ENCODE assay signal across 10 mouse cellular contexts in genomic region chr5:106694683-106695082, GRCm38 (mm10). TPM values are rescaled to one million over a fixed set of nuclear protein-coding genes. Genes with fewer than 3 reads are reported as not detected.
A peak's percentile ranks its signal among the peaks of the same experiment; 100 is the strongest.
DNase-seq lines count a peak whose midpoint lies in the region; ATAC-seq and TF ChIP-seq lines count a peak whose summit lies in the region.
"Had no signal": no experiment of that assay in that cellular context is flagged by ENCODE, and none has a peak within 500 bp of the region (broad histone marks: within the 10 kb centered on the region; RNA-seq: fewer than 3 reads in every experiment).

No protein-coding gene starts in this region.

- peak overlapping the region; percentile 94 for H3K4me3 ChIP-seq in heart, embryonic 12.5 days
- H3K4me3 ChIP-seq in ES-E14 (ENCODE audit: insufficient read depth in 1 of 2, low read depth in 1 of 2, low read length in 2 of 2, poor library complexity in 1 of 2, severe bottlenecking in 1 of 2) = peak overlapping the region in 1 of 2 experiments; percentile 98; a peak in 2 of 4 replicates
- peak overlapping the region; percentile 84 for H3K4me3 ChIP-seq in hindbrain, embryonic 13.5 days
- H3K4me3 ChIP-seq in midbrain, embryonic 11.5 days (ENCODE audit: low read depth, low read length) = peak overlapping the region; percentile 81

- intact Hi-C loops in heart, postnatal 36 days (cut with DNase I) = loop anchor here (5.0 kb wide), 2 partner anchors 47 to 108 kb away; no protein-coding TSS in a partner anchor

- WGBS in heart, embryonic 12.5 days = 89% methylated on average over 1 of the region's 1 CpGs
- WGBS in hindbrain, embryonic 13.5 days = 100% methylated on average over 1 of the region's 1 CpGs
- WGBS in midbrain, embryonic 11.5 days = 79% methylated on average over 1 of the region's 1 CpGs

- DNase-seq in heart, postnatal 36 days = no peak
- no peak for DNase-seq in ES-E14 (ENCODE audit: low read depth, low spot score)
- DNase-seq in midbrain, embryonic 11.5 days (ENCODE audit: low spot score, missing footprints) = no peak
- DNase-seq in spleen, postnatal 4 days (ENCODE audit: low spot score in 2 of 2) = no peak
- no peak for DNase-seq in cerebellum, postnatal 25 days
- DNase-seq in cerebellum, adult 18-20 months = no peak
- DNase-seq: B cell, adult 2 months; right cerebral cortex, postnatal 14 days had no signal

- ATAC-seq in heart, embryonic 12.5 days (ENCODE audit: insufficient number of reproducible peaks, low FRiP score) = no peak
- ATAC-seq in hindbrain, embryonic 13.5 days (ENCODE audit: low FRiP score) = no peak
- no peak for ATAC-seq in midbrain, embryonic 11.5 days (ENCODE audit: low FRiP score)

- H3K9ac ChIP-seq in heart, embryonic 12.5 days = no peak overlapping the region; the same call in 1 of the 2 replicates
- H3K9ac ChIP-seq in ES-E14 (ENCODE audit: insufficient read depth, low read depth, low read length, poor library complexity, severe bottlenecking) = no peak overlapping the region
- no peak overlapping the region for H3K9ac ChIP-seq in hindbrain, embryonic 13.5 days
- H3K9ac ChIP-seq in midbrain, embryonic 11.5 days (ENCODE audit: low read length) = peak overlapping the region; percentile 99

- peaks cover 30% of the 10 kb centered on the region for H3K4me1 ChIP-seq in heart, embryonic 12.5 days (replicated peaks)
- peaks cover 2 to 5% of the 10 kb centered on the region in 2 experiments for H3K4me1 ChIP-seq in ES-E14 (ENCODE audit: control insufficient read depth in 2 of 2, insufficient read depth in 2 of 2, low read length in 2 of 2, poor library complexity in 1 of 2)
- peaks cover 37% of the 10 kb centered on the region for H3K4me1 ChIP-seq in hindbrain, embryonic 13.5 days (replicated peaks)
- peaks cover 20% of the 10 kb centered on the region for H3K4me1 ChIP-seq in midbrain, embryonic 11.5 days (ENCODE audit: control insufficient read depth, insufficient read depth, low read length)

- in situ Hi-C loops in ES-E14 (cut with MboI; ENCODE audit: low sequenced_read_pairs in 2 of 2, unreplicated experiment in 2 of 2) = no loop called here

- H3K27me3 ChIP-seq in heart, embryonic 12.5 days (replicated peaks) = no peaks in the 10 kb centered on the region
- H3K27me3 ChIP-seq in hindbrain, embryonic 13.5 days = no peaks in the 10 kb centered on the region
- H3K27me3 ChIP-seq in midbrain, embryonic 11.5 days (ENCODE audit: control insufficient read depth, insufficient read depth, low read length) = no peaks in the 10 kb centered on the region

- peaks cover 6% of the 10 kb centered on the region; the same call in 1 of the 2 replicates for H3K36me3 ChIP-seq in heart, embryonic 12.5 days
- H3K36me3 ChIP-seq in ES-E14 (ENCODE audit: control insufficient read depth, insufficient read depth, low read length, poor library complexity, severe bottlenecking) = peaks cover 2% of the 10 kb centered on the region; the same call in 1 of the 2 replicates
- H3K36me3 ChIP-seq in hindbrain, embryonic 13.5 days = no peaks in the 10 kb centered on the region
- H3K36me3 ChIP-seq in midbrain, embryonic 11.5 days (ENCODE audit: control insufficient read depth, insufficient read depth, low read length) = no peaks in the 10 kb centered on the region

- H3K9me3 ChIP-seq in heart, embryonic 12.5 days (replicated peaks) = no peaks in the 10 kb centered on the region
- H3K9me3 ChIP-seq in ES-E14 (ENCODE audit: control insufficient read depth, insufficient read depth, low read depth, low read length) = no peaks in the 10 kb centered on the region
- H3K9me3 ChIP-seq in hindbrain, embryonic 13.5 days = no peaks in the 10 kb centered on the region
- H3K9me3 ChIP-seq in midbrain, embryonic 11.5 days (ENCODE audit: control insufficient read depth, low read length) = no peaks in the 10 kb centered on the region

- H3K4me2 ChIP-seq in heart, embryonic 12.5 days = peak overlapping the region; percentile 76
- H3K4me2 ChIP-seq in hindbrain, embryonic 13.5 days = peak overlapping the region; percentile 82
- H3K4me2 ChIP-seq in midbrain, embryonic 11.5 days = peak overlapping the region; percentile 72

- no peak overlapping the region for H3K27ac ChIP-seq in heart, embryonic 12.5 days (ENCODE audit: poor library complexity, severe bottlenecking)
- no peak overlapping the region for H3K27ac ChIP-seq in ES-E14 (ENCODE audit: insufficient read depth, low read depth, low read length, poor library complexity, severe bottlenecking)
- no peak overlapping the region for H3K27ac ChIP-seq in hindbrain, embryonic 13.5 days
- H3K27ac ChIP-seq in midbrain, embryonic 11.5 days (ENCODE audit: low read depth, low read length) = no peak overlapping the region

TF ChIP-seq in ES-E14, 5 proteins besides CTCF, POLR2A, EP300 and RAD21:
- TF ChIP-seq ZC3H11A (IDR thresholded peaks at IDR 0.05; ENCODE audit: borderline replicate concordance, low read depth, low read length) (no peak), ZNF384 (IDR thresholded peaks at IDR 0.05; ENCODE audit: low read depth, low read length) (peak; percentile 85), MAFK (IDR thresholded peaks at IDR 0.05; ENCODE audit: insufficient read depth, low read depth, low read length) (no peak)

RNA-seq across cellular contexts. Expression of gene Zfp644, which starts 2.4 kb away (rescaled TPM):
- 61.1 and 63.7 TPM in 2 replicates for polyA plus RNA-seq in heart, embryonic 12.5 days (2016; fragmentation: Nextera tagmentation; extraction: Ambion mirVana)
- 10 to 100 TPM; 53.8 to 59.8 TPM for total RNA-seq in heart, postnatal 36 days (2021)
- 65.6 and 73.8 TPM in 2 replicates for total RNA-seq in ES-E14 (2012; rRNA removed)
- 75.5 and 82.1 TPM in 2 replicates for polyA plus RNA-seq in hindbrain, embryonic 13.5 days (2015; fragmentation: Nextera tagmentation; extraction: Ambion mirVana)
- 77.6 and 89.9 TPM in 2 replicates for polyA plus RNA-seq in midbrain, embryonic 11.5 days (2014; fragmentation: Nextera tagmentation; extraction: Ambion mirVana)
